Mouse (Mus musculus) cerebellum, adult 9-10 months (tissue): ENCODE data around the gene Phf19.

Experiments
- DNase-seq: peaks from one replicate; pipeline ENCODE4 v3.0.0; 2022

Gene Phf19

GRCm38 (mm10) chr2:34913218-34914068 is at the start of gene Phf19:
TSS of gene Phf19 (minus strand) at chr2:34914026.
- DNase-seq = no peak

GRCm38 (mm10) chr2:34963371-34963956 is 49.6 kb upstream of the Phf19 start:
- no peak for DNase-seq

- DNase-seq = no peak
Observed at GRCm38 (mm10) chr2:34962893-34963292, 49.1 kb upstream of the Phf19 start.

- no peak for DNase-seq
Observed at GRCm38 (mm10) chr2:34962211-34962610, 48.4 kb upstream of the Phf19 start.

- no peak for DNase-seq
Observed at GRCm38 (mm10) chr2:34961481-34962036, 47.7 kb upstream of the Phf19 start, which contains the start of gene Traf1. TSS of gene Traf1 (minus strand) at chr2:34961772.

GRCm38 (mm10) chr2:34960966-34961365 is 47.1 kb upstream of the Phf19 start:
- no peak for DNase-seq

- no peak for DNase-seq
Observed at GRCm38 (mm10) chr2:34960466-34960865, 46.6 kb upstream of the Phf19 start.

GRCm38 (mm10) chr2:34958582-34958981 is 44.8 kb upstream of the Phf19 start:
- no peak for DNase-seq

GRCm38 (mm10) chr2:34958036-34958435 is 44.2 kb upstream of the Phf19 start:
- DNase-seq = no peak

- no peak for DNase-seq
Observed at GRCm38 (mm10) chr2:34957405-34957804, 43.6 kb upstream of the Phf19 start.

- DNase-seq = no peak
Observed at GRCm38 (mm10) chr2:34956941-34957340, 43.1 kb upstream of the Phf19 start.

- no peak for DNase-seq
Observed at GRCm38 (mm10) chr2:34954344-34954743, 40.5 kb upstream of the Phf19 start.

GRCm38 (mm10) chr2:34953547-34954116 is 39.8 kb upstream of the Phf19 start:
- no peak for DNase-seq

- no peak for DNase-seq
Observed at GRCm38 (mm10) chr2:34953018-34953417, 39.2 kb upstream of the Phf19 start.

- DNase-seq = no peak
Observed at GRCm38 (mm10) chr2:34951469-34951868, 37.6 kb upstream of the Phf19 start.

- DNase-seq = no peak
Observed at GRCm38 (mm10) chr2:34948622-34949021, 34.8 kb upstream of the Phf19 start.

GRCm38 (mm10) chr2:34946046-34946445 is 32.2 kb upstream of the Phf19 start:
- no peak for DNase-seq

GRCm38 (mm10) chr2:34945580-34945979 is 31.8 kb upstream of the Phf19 start:
- no peak for DNase-seq

GRCm38 (mm10) chr2:34944761-34945160 is 30.9 kb upstream of the Phf19 start:
- DNase-seq = no peak

GRCm38 (mm10) chr2:34943556-34944120 is 29.8 kb upstream of the Phf19 start:
- no peak for DNase-seq

GRCm38 (mm10) chr2:34941061-34941675 is 27.3 kb upstream of the Phf19 start:
- no peak for DNase-seq

- DNase-seq = no peak
Observed at GRCm38 (mm10) chr2:34940246-34940645, 26.4 kb upstream of the Phf19 start.
